Mouse (Mus musculus): ENCODE data around the gene Cyp2j9. TPM values are rescaled to one million over a fixed set of nuclear protein-coding genes. Genes with fewer than 3 reads are reported as not detected.

Cyp2j9 gene
- polyA plus RNA-seq, 1 experiment from 2014 or later, result 4.6 TPM

DNA sequence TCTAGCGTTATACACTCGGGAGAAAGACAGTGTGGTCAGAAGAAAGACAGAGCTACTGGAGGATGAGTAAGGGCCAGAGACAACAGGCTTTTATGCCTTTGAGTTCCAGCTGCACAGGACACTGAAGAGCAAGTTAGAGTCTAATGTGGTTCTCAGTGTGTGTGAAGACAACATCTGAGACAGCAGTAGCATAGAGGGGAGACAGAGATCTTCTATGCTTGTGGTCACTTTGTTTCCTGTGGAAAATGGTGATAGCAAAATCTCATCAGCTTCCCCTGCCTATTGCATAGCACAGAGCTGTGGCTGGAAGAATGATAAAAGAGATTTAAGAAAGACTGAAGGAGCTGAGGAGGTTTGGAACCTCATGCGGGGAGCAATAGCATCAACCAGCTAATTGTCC, 39.8 kb downstream of the Cyp2j9 start:
- Histone ChIP-seq H3K9ac (ENCODE audit: low read depth, low read length) (no peak overlapping the region), H3K27ac (ENCODE audit: low read depth, low read length) (no peak overlapping the region), H3K4me3 (ENCODE audit: low read depth, low read length) (peak overlapping the region; percentile 24), H3K4me1 (replicated peaks; ENCODE audit: control insufficient read depth, insufficient read depth, low read length) (no peaks in the 10 kb centered on the region), H3K27me3 (replicated peaks; ENCODE audit: control insufficient read depth, insufficient read depth, low read length) (no peaks in the 10 kb centered on the region), H3K4me2 (replicated peaks; ENCODE audit: low read depth) (peak overlapping the region; percentile 85), H3K9me3 (ENCODE audit: control insufficient read depth) (no peaks in the 10 kb centered on the region), H3K36me3 (ENCODE audit: control insufficient read depth, insufficient read depth) (no peaks in the 10 kb centered on the region)
- no peak for ATAC-seq
- 82% methylated on average over 3 of the region's 3 CpGs for WGBS
- TF ChIP-seq CTCF (IDR thresholded peaks at IDR 0.05; ENCODE audit: low read depth), result no peak

- Histone ChIP-seq H3K36me3 (ENCODE audit: control insufficient read depth, insufficient read depth) (no peaks in the 10 kb centered on the region), H3K4me3 (ENCODE audit: low read depth, low read length) (no peak overlapping the region), H3K27me3 (replicated peaks; ENCODE audit: control insufficient read depth, insufficient read depth, low read length) (no peaks in the 10 kb centered on the region), H3K4me1 (replicated peaks; ENCODE audit: control insufficient read depth, insufficient read depth, low read length) (no peaks in the 10 kb centered on the region), H3K9me3 (ENCODE audit: control insufficient read depth) (no peaks in the 10 kb centered on the region), H3K27ac (ENCODE audit: low read depth, low read length) (no peak overlapping the region), H3K9ac (ENCODE audit: low read depth, low read length) (no peak overlapping the region), H3K4me2 (replicated peaks; ENCODE audit: low read depth) (no peak overlapping the region)
- TF ChIP-seq CTCF (IDR thresholded peaks at IDR 0.05; ENCODE audit: low read depth), result no peak
- no peak for ATAC-seq
- 78% methylated on average over 1 of the region's 1 CpGs for WGBS
These were observed 45.4 kb downstream of the Cyp2j9 start for GRCm38 (mm10) chr4:96545976-96546375.

- Histone ChIP-seq H3K4me3 (ENCODE audit: low read depth, low read length) (no peak overlapping the region), H3K9me3 (ENCODE audit: control insufficient read depth) (no peaks in the 10 kb centered on the region), H3K4me1 (replicated peaks; ENCODE audit: control insufficient read depth, insufficient read depth, low read length) (no peaks in the 10 kb centered on the region), H3K27me3 (replicated peaks; ENCODE audit: control insufficient read depth, insufficient read depth, low read length) (no peaks in the 10 kb centered on the region), H3K27ac (ENCODE audit: low read depth, low read length) (no peak overlapping the region), H3K36me3 (ENCODE audit: control insufficient read depth, insufficient read depth) (peaks cover 11% of the 10 kb centered on the region), H3K9ac (ENCODE audit: low read depth, low read length) (no peak overlapping the region), H3K4me2 (replicated peaks; ENCODE audit: low read depth) (no peak overlapping the region)
- no peak for ATAC-seq
- peak; percentile 60 for TF ChIP-seq CTCF (IDR thresholded peaks at IDR 0.05; ENCODE audit: low read depth)
- 30% methylated on average over 1 of the region's 1 CpGs for WGBS
These were observed 65.6 kb downstream of the Cyp2j9 start for GRCm38 (mm10) chr4:96525772-96526171.

DNA sequence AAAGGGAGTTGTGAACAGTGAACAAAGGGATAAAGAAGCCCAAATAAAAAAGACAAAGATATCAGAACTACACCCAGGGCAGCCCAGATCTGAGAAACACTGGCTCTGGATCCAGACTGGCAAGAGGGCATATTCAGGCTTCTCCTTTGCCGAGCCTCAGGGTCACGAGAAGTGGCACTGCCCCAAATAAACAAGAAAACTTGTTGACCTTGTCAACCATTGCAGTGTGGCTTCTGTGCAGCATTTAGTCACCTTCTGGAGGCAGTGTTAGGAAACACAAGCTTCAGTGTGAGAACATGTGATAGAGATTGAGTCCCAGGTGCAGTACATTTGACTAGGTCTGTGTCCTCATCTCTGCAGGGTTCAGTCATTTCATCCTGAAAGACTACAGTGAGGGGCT, 69.1 kb downstream of the Cyp2j9 start:
- Histone ChIP-seq H3K4me2 (replicated peaks; ENCODE audit: low read depth) (no peak overlapping the region), H3K9me3 (ENCODE audit: control insufficient read depth) (no peaks in the 10 kb centered on the region), H3K9ac (ENCODE audit: low read depth, low read length) (no peak overlapping the region), H3K36me3 (ENCODE audit: control insufficient read depth, insufficient read depth) (peaks cover 8% of the 10 kb centered on the region; the same call in 1 of the 2 replicates), H3K4me1 (replicated peaks; ENCODE audit: control insufficient read depth, insufficient read depth, low read length) (no peaks in the 10 kb centered on the region), H3K27me3 (replicated peaks; ENCODE audit: control insufficient read depth, insufficient read depth, low read length) (no peaks in the 10 kb centered on the region), H3K27ac (ENCODE audit: low read depth, low read length) (no peak overlapping the region), H3K4me3 (ENCODE audit: low read depth, low read length) (no peak overlapping the region)
- 75% methylated on average over 2 of the region's 2 CpGs for WGBS
- TF ChIP-seq CTCF (IDR thresholded peaks at IDR 0.05; ENCODE audit: low read depth), result no peak
- ATAC-seq, result no peak

Other genes with a start within 250 kb of the Cyp2j9 start
- not detected in 2 replicates for gene Cyp2j11, start 242.9 kb downstream of the Cyp2j9 start, polyA plus RNA-seq (2015; fragmentation: Nextera tagmentation; extraction: Ambion mirVana)
- gene Cyp2j8, start 84.2 kb downstream of the Cyp2j9 start, polyA plus RNA-seq (2015; fragmentation: Nextera tagmentation; extraction: Ambion mirVana), result 0.08 and 0.26 TPM in 2 replicates
- gene Cyp2j6, start 37.9 kb downstream of the Cyp2j9 start, polyA plus RNA-seq (2015; fragmentation: Nextera tagmentation; extraction: Ambion mirVana), result 37.2 and 39.2 TPM in 2 replicates
- gene Cyp2j5, start 72.6 kb upstream of the Cyp2j9 start, polyA plus RNA-seq (2015; fragmentation: Nextera tagmentation; extraction: Ambion mirVana), result 0.20 TPM in 1 of 2 replicates, not detected in the other
- gene Gm12695, start 193.6 kb upstream of the Cyp2j9 start, polyA plus RNA-seq (2015; fragmentation: Nextera tagmentation; extraction: Ambion mirVana), result not detected in 2 replicates